Comparison of ENCODE assay signal across 24 mouse cellular contexts in the genomic region with DNA sequence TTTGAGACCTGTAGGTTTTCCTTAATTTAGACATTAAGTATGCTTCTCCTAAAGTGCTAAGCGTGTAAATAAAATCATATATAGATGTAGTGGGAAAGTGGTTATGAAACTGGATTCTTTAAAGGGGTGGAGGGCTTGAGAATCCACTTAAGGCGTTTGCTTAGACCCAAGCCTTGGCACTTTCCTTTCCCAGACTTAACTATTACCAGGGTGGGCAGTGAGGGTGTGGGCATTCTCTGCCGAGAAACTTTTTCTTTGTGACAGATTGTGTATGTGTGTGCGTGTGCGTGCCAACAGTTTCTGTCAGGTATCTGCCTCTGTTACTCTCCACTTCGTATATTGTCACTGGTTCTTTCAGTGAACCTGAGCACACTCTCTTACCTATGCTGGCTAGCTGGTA.
A peak's percentile ranks its signal among the peaks of the same experiment; 100 is the strongest.
DNase-seq lines count a peak whose midpoint lies in the region; ATAC-seq lines count a peak whose summit lies in the region.
"Had no signal": no experiment of that assay in that cellular context is flagged by ENCODE, and none has a peak within 500 bp of the region (broad histone marks: within the 10 kb centered on the region; RNA-seq: fewer than 3 reads in every experiment).

No protein-coding gene starts in this region.

- H3K27me3 ChIP-seq in heart, embryonic 15.5 days = no peaks in the 10 kb centered on the region
- H3K27me3 ChIP-seq in heart, embryonic 11.5 days (ENCODE audit: control insufficient read depth, insufficient read depth, low read length) = no peaks in the 10 kb centered on the region
- no peaks in the 10 kb centered on the region for H3K27me3 ChIP-seq in lung, embryonic 15.5 days
- H3K27me3 ChIP-seq: CH12.LX; forebrain, embryonic 13.5 days; heart, embryonic 12.5 days; hindbrain, embryonic 12.5 days; hindbrain, embryonic 15.5 days; Patski had no signal

- peak overlapping the region; percentile 46; the same call in 1 of the 2 replicates for H3K27ac ChIP-seq in heart, embryonic 15.5 days
- H3K27ac ChIP-seq in heart, embryonic 11.5 days (ENCODE audit: low read depth, low read length) = no peak overlapping the region
- H3K27ac ChIP-seq in lung, embryonic 15.5 days = peak overlapping the region; percentile 68
- H3K27ac ChIP-seq: forebrain, embryonic 10.5 days; forebrain, embryonic 13.5 days; hindbrain, embryonic 12.5 days; hindbrain, embryonic 15.5 days had no signal

- no peak for ATAC-seq in heart, embryonic 15.5 days (replicated peaks; ENCODE audit: insufficient number of reproducible peaks, insufficient read depth, low FRiP score, low read depth)
- ATAC-seq in heart, embryonic 11.5 days (replicated peaks; ENCODE audit: insufficient number of reproducible peaks, low FRiP score, low TSS enrichment) = no peak
- ATAC-seq in lung, embryonic 15.5 days (ENCODE audit: borderline replicate concordance, extremely low read depth, low FRiP score, low TSS enrichment) = peak; percentile 59
- ATAC-seq: forebrain, embryonic 13.5 days; forebrain, embryonic 16.5 days; Patski had no signal

- DNase-seq in heart, adult 11 months = no peak
- DNase-seq in heart, postnatal 10 days = peak; percentile 11
- no peak for DNase-seq in lung, postnatal 4 days
- DNase-seq: adrenal gland, postnatal 10 days; adrenal gland, postnatal 36 days; B cell, adult 2 months; cerebellum, adult 18-20 months; cerebellum, adult 9-10 months; cerebellum, postnatal 14 days; gastrocnemius, postnatal 10 days; gastrocnemius, postnatal 36 days; heart, postnatal 14 days had no signal

- no peak overlapping the region for H3K4me3 ChIP-seq in heart, embryonic 15.5 days
- no peak overlapping the region for H3K4me3 ChIP-seq in heart, embryonic 11.5 days (ENCODE audit: low read depth, low read length)
- no peak overlapping the region for H3K4me3 ChIP-seq in lung, embryonic 15.5 days
- H3K4me3 ChIP-seq: forebrain, embryonic 10.5 days; forebrain, embryonic 13.5 days; heart, embryonic 12.5 days; hindbrain, embryonic 12.5 days; hindbrain, embryonic 15.5 days had no signal

- peaks cover 10% of the 10 kb centered on the region; the same call in 1 of the 2 replicates for H3K4me1 ChIP-seq in heart, embryonic 15.5 days (replicated peaks)
- H3K4me1 ChIP-seq in heart, embryonic 11.5 days (ENCODE audit: control insufficient read depth, insufficient read depth, low read length) = no peaks in the 10 kb centered on the region
- no peaks in the 10 kb centered on the region for H3K4me1 ChIP-seq in lung, embryonic 15.5 days
- H3K4me1 ChIP-seq: forebrain, embryonic 13.5 days; heart, embryonic 12.5 days; hindbrain, embryonic 12.5 days; hindbrain, embryonic 15.5 days had no signal

- WGBS in heart, embryonic 15.5 days = 85% methylated on average over 6 of the region's 6 CpGs
- WGBS in heart, embryonic 11.5 days (ENCODE audit: insufficient replicate concordance) = 85% methylated on average over 6 of the region's 6 CpGs
- WGBS in lung, embryonic 15.5 days = 66% methylated on average over 6 of the region's 6 CpGs

- no peak overlapping the region for H3K4me2 ChIP-seq in heart, embryonic 15.5 days
- H3K4me2 ChIP-seq in heart, embryonic 11.5 days = no peak overlapping the region
- H3K4me2 ChIP-seq in lung, embryonic 15.5 days = no peak overlapping the region
- H3K4me2 ChIP-seq: forebrain, embryonic 13.5 days; heart, embryonic 12.5 days; hindbrain, embryonic 12.5 days; hindbrain, embryonic 15.5 days had no signal

- intact Hi-C loops in heart, postnatal 10 days (cut with DNase I) = no loop called here

- no peak overlapping the region for H3K9ac ChIP-seq in heart, embryonic 15.5 days
- H3K9ac ChIP-seq in heart, embryonic 11.5 days (ENCODE audit: low read depth, low read length) = no peak overlapping the region
- no peak overlapping the region for H3K9ac ChIP-seq in lung, embryonic 15.5 days
- H3K9ac ChIP-seq: forebrain, embryonic 13.5 days; heart, embryonic 12.5 days; hindbrain, embryonic 12.5 days; hindbrain, embryonic 15.5 days had no signal

- H3K36me3 ChIP-seq in heart, embryonic 15.5 days = no peaks in the 10 kb centered on the region
- no peaks in the 10 kb centered on the region for H3K36me3 ChIP-seq in heart, embryonic 11.5 days (ENCODE audit: control insufficient read depth, insufficient read depth, low read length)
- H3K36me3 ChIP-seq in lung, embryonic 15.5 days = no peaks in the 10 kb centered on the region
- H3K36me3 ChIP-seq: forebrain, embryonic 10.5 days; G1E; heart, embryonic 12.5 days; hindbrain, embryonic 12.5 days; hindbrain, embryonic 15.5 days had no signal

- no peaks in the 10 kb centered on the region for H3K9me3 ChIP-seq in heart, embryonic 15.5 days (replicated peaks)
- no peaks in the 10 kb centered on the region for H3K9me3 ChIP-seq in heart, embryonic 11.5 days (replicated peaks; ENCODE audit: control insufficient read depth, low read length)
- no peaks in the 10 kb centered on the region for H3K9me3 ChIP-seq in lung, embryonic 15.5 days
- H3K9me3 ChIP-seq: hindbrain, embryonic 15.5 days had no signal

Comparison
In these comparisons a context has a peak if more than half of its experiments do, and no peak if none do; other contexts are left out.
1. DNase-seq: peak in heart, postnatal 10 days (2 of 2); none in heart, adult 11 months (single experiment) and lung, postnatal 4 days (0 of 2).